Mouse (Mus musculus): Measurements from ENCODE around the gene Nfkbib. TPM values are rescaled to one million over a fixed set of nuclear protein-coding genes. Genes with fewer than 3 reads are reported as not detected.

The Nfkbib gene
- polyA plus RNA-seq, 1 experiment from 2014 or later: 29.3 TPM

- no peak overlapping the region for H3K4me3 ChIP-seq (ENCODE audit: low read depth, low read length)
- H3K4me2 ChIP-seq (ENCODE audit: low read depth, low read length): no peak overlapping the region
- 77% methylated on average over 9 of the region's 9 CpGs for WGBS (ENCODE audit: insufficient replicate concordance)
- no peaks in the 10 kb centered on the region for H3K36me3 ChIP-seq (ENCODE audit: control insufficient read depth, insufficient read depth)
- no peaks in the 10 kb centered on the region for H3K27me3 ChIP-seq (ENCODE audit: control insufficient read depth, insufficient read depth, low read depth, low read length)
- no peak overlapping the region for H3K9ac ChIP-seq (ENCODE audit: low read depth, low read length)
- H3K4me1 ChIP-seq (ENCODE audit: control insufficient read depth, low read depth, low read length): peaks cover 9% of the 10 kb centered on the region
- no peak overlapping the region for H3K27ac ChIP-seq (ENCODE audit: low read length)
- H3K9me3 ChIP-seq (replicated peaks; ENCODE audit: control insufficient read depth, low read length): no peaks in the 10 kb centered on the region
- no peak for ATAC-seq (ENCODE audit: low read depth)
Measured at GRCm38 (mm10) chr7:28778825-28779224, 11.5 kb upstream of the Nfkbib start.

GRCm38 (mm10) chr7:28775129-28775528 lies 7.8 kb upstream of the Nfkbib start:
- no peak overlapping the region for H3K9ac ChIP-seq (ENCODE audit: low read depth, low read length)
- H3K4me2 ChIP-seq (ENCODE audit: low read depth, low read length): no peak overlapping the region
- no peak overlapping the region for H3K27ac ChIP-seq (ENCODE audit: low read length)
- no peak overlapping the region for H3K4me3 ChIP-seq (ENCODE audit: low read depth, low read length)
- H3K36me3 ChIP-seq (ENCODE audit: control insufficient read depth, insufficient read depth): no peaks in the 10 kb centered on the region
- no peaks in the 10 kb centered on the region for H3K27me3 ChIP-seq (ENCODE audit: control insufficient read depth, insufficient read depth, low read depth, low read length)
- H3K4me1 ChIP-seq (ENCODE audit: control insufficient read depth, low read depth, low read length): peaks cover 10% of the 10 kb centered on the region
- ATAC-seq (ENCODE audit: low read depth): no peak
- H3K9me3 ChIP-seq (replicated peaks; ENCODE audit: control insufficient read depth, low read length): no peaks in the 10 kb centered on the region
- 70% methylated on average over 7 of the region's 7 CpGs for WGBS (ENCODE audit: insufficient replicate concordance)

GRCm38 (mm10) chr7:28774164-28774563 lies 6.9 kb upstream of the Nfkbib start:
- 84% methylated on average over 12 of the region's 12 CpGs for WGBS (ENCODE audit: insufficient replicate concordance)
- ATAC-seq (ENCODE audit: low read depth): no peak
- Histone ChIP-seq H3K4me2 (ENCODE audit: low read depth, low read length) (no peak overlapping the region), H3K4me1 (ENCODE audit: control insufficient read depth, low read depth, low read length) (peaks cover 15% of the 10 kb centered on the region), H3K36me3 (ENCODE audit: control insufficient read depth, insufficient read depth) (no peaks in the 10 kb centered on the region), H3K4me3 (ENCODE audit: low read depth, low read length) (no peak overlapping the region), H3K27ac (ENCODE audit: low read length) (no peak overlapping the region), H3K27me3 (ENCODE audit: control insufficient read depth, insufficient read depth, low read depth, low read length) (no peaks in the 10 kb centered on the region), H3K9ac (ENCODE audit: low read depth, low read length) (no peak overlapping the region), H3K9me3 (replicated peaks; ENCODE audit: control insufficient read depth, low read length) (no peaks in the 10 kb centered on the region)

GRCm38 (mm10) chr7:28773163-28773562 lies 5.9 kb upstream of the Nfkbib start:
- Histone ChIP-seq H3K4me3 (ENCODE audit: low read depth, low read length) (no peak overlapping the region), H3K9ac (ENCODE audit: low read depth, low read length) (no peak overlapping the region), H3K36me3 (ENCODE audit: control insufficient read depth, insufficient read depth) (no peaks in the 10 kb centered on the region), H3K4me2 (ENCODE audit: low read depth, low read length) (no peak overlapping the region), H3K4me1 (ENCODE audit: control insufficient read depth, low read depth, low read length) (peaks cover 16% of the 10 kb centered on the region), H3K9me3 (replicated peaks; ENCODE audit: control insufficient read depth, low read length) (no peaks in the 10 kb centered on the region), H3K27me3 (ENCODE audit: control insufficient read depth, insufficient read depth, low read depth, low read length) (no peaks in the 10 kb centered on the region), H3K27ac (ENCODE audit: low read length) (no peak overlapping the region)
- ATAC-seq (ENCODE audit: low read depth): no peak
- WGBS (ENCODE audit: insufficient replicate concordance): 60% methylated on average over 3 of the region's 3 CpGs

- WGBS (ENCODE audit: insufficient replicate concordance): 83% methylated on average over 11 of the region's 11 CpGs
- Histone ChIP-seq H3K27ac (ENCODE audit: low read length) (no peak overlapping the region), H3K4me2 (ENCODE audit: low read depth, low read length) (no peak overlapping the region), H3K4me3 (ENCODE audit: low read depth, low read length) (no peak overlapping the region), H3K36me3 (ENCODE audit: control insufficient read depth, insufficient read depth) (no peaks in the 10 kb centered on the region), H3K27me3 (ENCODE audit: control insufficient read depth, insufficient read depth, low read depth, low read length) (no peaks in the 10 kb centered on the region), H3K9ac (ENCODE audit: low read depth, low read length) (no peak overlapping the region), H3K9me3 (replicated peaks; ENCODE audit: control insufficient read depth, low read length) (no peaks in the 10 kb centered on the region), H3K4me1 (ENCODE audit: control insufficient read depth, low read depth, low read length) (peaks cover 28% of the 10 kb centered on the region)
- ATAC-seq (ENCODE audit: low read depth): no peak
Measured at GRCm38 (mm10) chr7:28771867-28772266, 4.6 kb upstream of the Nfkbib start.

- Histone ChIP-seq H3K4me3 (ENCODE audit: low read depth, low read length) (no peak overlapping the region), H3K36me3 (ENCODE audit: control insufficient read depth, insufficient read depth) (no peaks in the 10 kb centered on the region), H3K9me3 (replicated peaks; ENCODE audit: control insufficient read depth, low read length) (no peaks in the 10 kb centered on the region), H3K9ac (ENCODE audit: low read depth, low read length) (no peak overlapping the region), H3K27ac (ENCODE audit: low read length) (no peak overlapping the region; the same call in 1 of the 2 replicates), H3K4me2 (ENCODE audit: low read depth, low read length) (no peak overlapping the region), H3K27me3 (ENCODE audit: control insufficient read depth, insufficient read depth, low read depth, low read length) (no peaks in the 10 kb centered on the region), H3K4me1 (ENCODE audit: control insufficient read depth, low read depth, low read length) (peaks cover 33% of the 10 kb centered on the region)
- 20% methylated on average over 3 of the region's 3 CpGs for WGBS (ENCODE audit: insufficient replicate concordance)
- ATAC-seq (ENCODE audit: low read depth): no peak
Measured at GRCm38 (mm10) chr7:28770309-28770708, 3.0 kb upstream of the Nfkbib start.

- peaks cover 34% of the 10 kb centered on the region for H3K4me1 ChIP-seq (ENCODE audit: control insufficient read depth, low read depth, low read length)
Measured at GRCm38 (mm10) chr7:28769414-28769958, 2.2 kb upstream of the Nfkbib start.

GRCm38 (mm10) chr7:28766910-28767309 lies 402 bp downstream of the Nfkbib start:
- WGBS (ENCODE audit: insufficient replicate concordance): 8% methylated on average over 14 of the region's 14 CpGs
- ATAC-seq (ENCODE audit: low read depth): no peak
- peak overlapping the region; percentile 89 for H3K4me2 ChIP-seq (ENCODE audit: low read depth, low read length)
- peaks cover 34% of the 10 kb centered on the region for H3K4me1 ChIP-seq (ENCODE audit: control insufficient read depth, low read depth, low read length)
- no peaks in the 10 kb centered on the region for H3K27me3 ChIP-seq (ENCODE audit: control insufficient read depth, insufficient read depth, low read depth, low read length)
- peak overlapping the region; percentile 74 for H3K9ac ChIP-seq (ENCODE audit: low read depth, low read length)
- no peaks in the 10 kb centered on the region for H3K9me3 ChIP-seq (replicated peaks; ENCODE audit: control insufficient read depth, low read length)
- H3K4me3 ChIP-seq (ENCODE audit: low read depth, low read length): peak overlapping the region; percentile 88
- H3K36me3 ChIP-seq (ENCODE audit: control insufficient read depth, insufficient read depth): no peaks in the 10 kb centered on the region
- H3K27ac ChIP-seq (ENCODE audit: low read length): peak overlapping the region; percentile 49; the same call in 1 of the 2 replicates

More at GRCm38 (mm10) chr7:28769414-28769958, 2.2 kb upstream of the Nfkbib start:
- no peak for ATAC-seq (ENCODE audit: low read depth)
- H3K27ac ChIP-seq (ENCODE audit: low read length): no peak overlapping the region
- H3K27me3 ChIP-seq (ENCODE audit: control insufficient read depth, insufficient read depth, low read depth, low read length): no peaks in the 10 kb centered on the region
- no peaks in the 10 kb centered on the region for H3K9me3 ChIP-seq (replicated peaks; ENCODE audit: control insufficient read depth, low read length)
- H3K36me3 ChIP-seq (ENCODE audit: control insufficient read depth, insufficient read depth): no peaks in the 10 kb centered on the region
- no peak overlapping the region for H3K9ac ChIP-seq (ENCODE audit: low read depth, low read length)
- H3K4me2 ChIP-seq (ENCODE audit: low read depth, low read length): no peak overlapping the region
- H3K4me3 ChIP-seq (ENCODE audit: low read depth, low read length): no peak overlapping the region
- 46% methylated on average over 9 of the region's 9 CpGs for WGBS (ENCODE audit: insufficient replicate concordance)

GRCm38 (mm10) chr7:28766173-28766879 lies 986 bp downstream of the Nfkbib start, which contains the start of gene Sirt2:
Sirt2 (plus strand) TSS chr7:28766735.
- H3K36me3 ChIP-seq (ENCODE audit: control insufficient read depth, insufficient read depth): peaks cover 4% of the 10 kb centered on the region
- no peaks in the 10 kb centered on the region for H3K9me3 ChIP-seq (replicated peaks; ENCODE audit: control insufficient read depth, low read length)
- peak within 1 kb of the TSS; percentile 74 for H3K9ac ChIP-seq (ENCODE audit: low read depth, low read length)
- H3K4me3 ChIP-seq (ENCODE audit: low read depth, low read length): peak within 1 kb of the TSS; percentile 88
- H3K27me3 ChIP-seq (ENCODE audit: control insufficient read depth, insufficient read depth, low read depth, low read length): no peaks in the 10 kb centered on the region
- peak within 1 kb of the TSS; percentile 68; the same call in 1 of the 2 replicates for H3K27ac ChIP-seq (ENCODE audit: low read length)
- peak within 1 kb of the TSS; percentile 89 for H3K4me2 ChIP-seq (ENCODE audit: low read depth, low read length)
- WGBS (ENCODE audit: insufficient replicate concordance): under 1% methylated on average over 45 of the region's 45 CpGs
- peaks cover 34% of the 10 kb centered on the region for H3K4me1 ChIP-seq (ENCODE audit: control insufficient read depth, low read depth, low read length)
- ATAC-seq (ENCODE audit: low read depth): peak; percentile 96
